Mouse (Mus musculus): ENCODE data around the gene Isg15. TPM values are rescaled to one million over a fixed set of nuclear protein-coding genes. Genes with fewer than 3 reads are reported as not detected.

Isg15 gene
- polyA plus RNA-seq, 1 experiment from 2014 or later: 1.2 TPM

GRCm38 (mm10) chr4:156213134-156213533 is 12.5 kb upstream of the Isg15 start:
- Histone ChIP-seq H3K9me3 (ENCODE audit: control insufficient read depth, low read length) (no peaks in the 10 kb centered on the region), H3K4me3 (ENCODE audit: low read depth, low read length) (no peak overlapping the region), H3K9ac (ENCODE audit: low read depth, low read length) (no peak overlapping the region), H3K36me3 (ENCODE audit: control insufficient read depth, insufficient read depth, low read length) (no peaks in the 10 kb centered on the region), H3K4me1 (replicated peaks; ENCODE audit: control insufficient read depth, insufficient read depth, low read length) (no peaks in the 10 kb centered on the region), H3K4me2 (replicated peaks; ENCODE audit: low read depth, low read length) (no peak overlapping the region), H3K27me3 (ENCODE audit: control insufficient read depth, insufficient read depth, low read length) (no peaks in the 10 kb centered on the region), H3K27ac (ENCODE audit: low read depth, low read length) (no peak overlapping the region)
- ATAC-seq (ENCODE audit: low FRiP score) (no peak), DNase-seq (ENCODE audit: low spot score) (no peak)
- WGBS: 94% methylated on average over 13 of the region's 13 CpGs

DNA sequence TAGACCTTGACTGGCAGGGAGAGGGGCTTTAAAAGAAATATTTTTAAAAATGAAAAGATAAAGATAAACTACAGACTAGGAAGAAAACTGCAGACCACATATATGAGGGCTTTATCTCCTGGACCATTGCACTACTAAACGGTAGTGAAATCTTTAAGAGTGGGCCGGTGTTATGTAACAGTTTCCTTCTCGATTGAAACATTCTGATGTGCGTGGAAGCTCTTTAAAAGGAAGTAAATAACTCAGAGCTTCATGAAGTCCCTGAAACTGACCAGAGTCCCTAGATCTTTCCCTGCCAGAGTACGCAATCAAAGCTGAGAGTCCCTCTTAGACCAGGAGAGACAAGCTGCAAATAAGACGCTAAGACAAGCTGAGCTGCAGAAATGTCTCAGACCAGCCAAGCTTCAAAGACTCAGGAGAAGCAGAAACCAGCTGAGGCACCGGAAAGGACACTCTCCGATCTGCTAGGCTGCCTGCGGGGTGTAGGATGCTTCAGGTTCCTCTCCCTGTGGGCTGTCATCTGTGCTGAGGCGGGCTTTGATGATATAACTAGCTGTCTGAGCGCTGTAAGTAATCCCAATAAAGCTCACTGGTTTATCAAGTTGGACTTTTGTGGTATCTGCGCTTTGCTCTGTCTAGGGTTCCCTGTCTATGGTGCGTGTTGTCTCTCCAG is 9.5 kb upstream of the Isg15 start:
- H3K9ac ChIP-seq (ENCODE audit: low read depth, low read length): no peak overlapping the region
- no peak for DNase-seq (ENCODE audit: low spot score)
- no peak overlapping the region for H3K4me2 ChIP-seq (replicated peaks; ENCODE audit: low read depth, low read length)
- H3K36me3 ChIP-seq (ENCODE audit: control insufficient read depth, insufficient read depth, low read length): no peaks in the 10 kb centered on the region
- ATAC-seq (ENCODE audit: low FRiP score): no peak
- H3K27me3 ChIP-seq (ENCODE audit: control insufficient read depth, insufficient read depth, low read length): no peaks in the 10 kb centered on the region
- H3K4me1 ChIP-seq (replicated peaks; ENCODE audit: control insufficient read depth, insufficient read depth, low read length): no peaks in the 10 kb centered on the region
- H3K27ac ChIP-seq (ENCODE audit: low read depth, low read length): no peak overlapping the region
- H3K9me3 ChIP-seq (ENCODE audit: control insufficient read depth, low read length): no peaks in the 10 kb centered on the region
- no peak overlapping the region for H3K4me3 ChIP-seq (ENCODE audit: low read depth, low read length)
- WGBS: 81% methylated on average over 13 of the region's 13 CpGs

- Histone ChIP-seq H3K9me3 (ENCODE audit: control insufficient read depth, low read length) (no peaks in the 10 kb centered on the region), H3K9ac (ENCODE audit: low read depth, low read length) (no peak overlapping the region), H3K36me3 (ENCODE audit: control insufficient read depth, insufficient read depth, low read length) (no peaks in the 10 kb centered on the region), H3K4me3 (ENCODE audit: low read depth, low read length) (no peak overlapping the region), H3K4me2 (replicated peaks; ENCODE audit: low read depth, low read length) (no peak overlapping the region), H3K4me1 (replicated peaks; ENCODE audit: control insufficient read depth, insufficient read depth, low read length) (0 out of 2 replicates have a peak, but pooled peaks cover 3% of the 10 kb centered on the region), H3K27me3 (ENCODE audit: control insufficient read depth, insufficient read depth, low read length) (no peaks in the 10 kb centered on the region), H3K27ac (ENCODE audit: low read depth, low read length) (no peak overlapping the region)
- DNase-seq (ENCODE audit: low spot score) (no peak), ATAC-seq (ENCODE audit: low FRiP score) (no peak)
- WGBS: 88% methylated on average over 4 of the region's 4 CpGs
These were observed 8.3 kb upstream of the Isg15 start for GRCm38 (mm10) chr4:156208872-156209271.

- H3K9ac ChIP-seq (ENCODE audit: low read depth, low read length): peak overlapping the region; percentile 69
- 1% methylated on average over 49 of the region's 49 CpGs for WGBS
- peak overlapping the region; percentile 84 for H3K4me2 ChIP-seq (replicated peaks; ENCODE audit: low read depth, low read length)
- no peaks in the 10 kb centered on the region for H3K9me3 ChIP-seq (ENCODE audit: control insufficient read depth, low read length)
- peak; percentile 34 for ATAC-seq (ENCODE audit: low FRiP score)
- peak overlapping the region; percentile 68 for H3K4me3 ChIP-seq (ENCODE audit: low read depth, low read length)
- H3K36me3 ChIP-seq (ENCODE audit: control insufficient read depth, insufficient read depth, low read length): no peaks in the 10 kb centered on the region
- H3K27me3 ChIP-seq (ENCODE audit: control insufficient read depth, insufficient read depth, low read length): no peaks in the 10 kb centered on the region
- peak; percentile 70 for DNase-seq (ENCODE audit: low spot score)
- peak overlapping the region; percentile 47; the same call in 1 of the 2 replicates for H3K27ac ChIP-seq (ENCODE audit: low read depth, low read length)
- 0 out of 2 replicates have a peak, but pooled peaks cover 3% of the 10 kb centered on the region for H3K4me1 ChIP-seq (replicated peaks; ENCODE audit: control insufficient read depth, insufficient read depth, low read length)
These were observed 3.0 kb upstream of the Isg15 start for GRCm38 (mm10) chr4:156203413-156204131.

DNA sequence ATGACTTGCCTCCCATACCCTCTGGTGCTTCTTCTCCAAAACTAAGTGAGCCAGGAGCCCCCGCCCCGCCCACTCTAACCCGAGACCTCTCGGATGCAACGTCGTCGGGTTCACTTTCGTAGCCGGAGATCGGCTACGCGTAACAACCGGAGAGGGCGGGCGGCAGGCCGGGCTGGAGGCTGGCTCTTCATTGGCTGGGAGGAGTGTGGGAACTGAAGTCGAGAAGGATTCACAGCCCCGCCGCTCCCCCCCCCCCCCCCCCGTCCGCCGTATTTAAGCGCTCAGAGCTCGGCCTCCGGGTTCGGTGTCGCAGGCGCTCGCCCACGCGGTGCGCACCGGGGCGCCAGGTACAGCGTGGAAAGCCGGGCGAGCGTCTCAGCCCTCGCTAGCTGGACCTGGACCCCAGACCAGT is 2.4 kb upstream of the Isg15 start, which contains the start of gene AW011738:
Gene AW011738 (plus strand): TSS at position 304 of the 412 bp plus-strand sequence.
- Histone ChIP-seq H3K36me3 (ENCODE audit: control insufficient read depth, insufficient read depth, low read length) (no peaks in the 10 kb centered on the region), H3K27me3 (ENCODE audit: control insufficient read depth, insufficient read depth, low read length) (no peaks in the 10 kb centered on the region), H3K4me2 (replicated peaks; ENCODE audit: low read depth, low read length) (peak within 1 kb of the TSS; percentile 84), H3K9me3 (ENCODE audit: control insufficient read depth, low read length) (no peaks in the 10 kb centered on the region), H3K4me1 (replicated peaks; ENCODE audit: control insufficient read depth, insufficient read depth, low read length) (0 out of 2 replicates have a peak, but pooled peaks cover 3% of the 10 kb centered on the region), H3K4me3 (ENCODE audit: low read depth, low read length) (peak within 1 kb of the TSS; percentile 68), H3K9ac (ENCODE audit: low read depth, low read length) (peak within 1 kb of the TSS; percentile 69), H3K27ac (ENCODE audit: low read depth, low read length) (peak within 1 kb of the TSS; percentile 47)
- WGBS: under 1% methylated on average over 33 of the region's 39 CpGs
- ATAC-seq (ENCODE audit: low FRiP score) (peak; percentile 87), DNase-seq (ENCODE audit: low spot score) (peak; percentile 82)

DNA sequence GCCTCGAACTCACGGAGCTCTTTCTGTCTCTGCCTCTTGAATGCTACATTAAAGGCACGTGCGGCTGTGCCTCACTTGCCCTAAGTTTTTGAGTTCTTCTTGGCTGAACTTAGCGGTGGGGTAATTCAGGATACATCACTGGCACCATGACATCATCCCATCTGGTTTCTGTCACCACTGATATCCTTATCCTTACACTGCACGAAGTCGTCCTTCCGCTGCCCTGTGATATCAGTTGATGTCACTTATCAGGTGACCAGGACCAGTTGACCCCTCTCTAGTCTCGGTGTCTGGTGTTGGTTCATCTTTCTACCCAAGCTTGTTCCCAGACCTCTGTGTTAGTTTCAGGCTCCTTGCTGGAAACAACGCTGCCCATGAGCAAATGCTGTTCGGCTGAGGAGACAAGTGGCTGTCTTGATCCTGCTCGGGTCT is 1.9 kb upstream of the Isg15 start:
- Histone ChIP-seq H3K27me3 (ENCODE audit: control insufficient read depth, insufficient read depth, low read length) (no peaks in the 10 kb centered on the region), H3K9me3 (ENCODE audit: control insufficient read depth, low read length) (no peaks in the 10 kb centered on the region), H3K4me3 (ENCODE audit: low read depth, low read length) (peak overlapping the region; percentile 68), H3K9ac (ENCODE audit: low read depth, low read length) (peak overlapping the region; percentile 69; the same call in 1 of the 2 replicates), H3K4me2 (replicated peaks; ENCODE audit: low read depth, low read length) (peak overlapping the region; percentile 84), H3K4me1 (replicated peaks; ENCODE audit: control insufficient read depth, insufficient read depth, low read length) (0 out of 2 replicates have a peak, but pooled peaks cover 3% of the 10 kb centered on the region), H3K27ac (ENCODE audit: low read depth, low read length) (peak overlapping the region; percentile 37), H3K36me3 (ENCODE audit: control insufficient read depth, insufficient read depth, low read length) (no peaks in the 10 kb centered on the region)
- no peak for ATAC-seq (ENCODE audit: low FRiP score)
- 47% methylated on average over 12 of the region's 12 CpGs for WGBS
- no peak for DNase-seq (ENCODE audit: low spot score)

DNA sequence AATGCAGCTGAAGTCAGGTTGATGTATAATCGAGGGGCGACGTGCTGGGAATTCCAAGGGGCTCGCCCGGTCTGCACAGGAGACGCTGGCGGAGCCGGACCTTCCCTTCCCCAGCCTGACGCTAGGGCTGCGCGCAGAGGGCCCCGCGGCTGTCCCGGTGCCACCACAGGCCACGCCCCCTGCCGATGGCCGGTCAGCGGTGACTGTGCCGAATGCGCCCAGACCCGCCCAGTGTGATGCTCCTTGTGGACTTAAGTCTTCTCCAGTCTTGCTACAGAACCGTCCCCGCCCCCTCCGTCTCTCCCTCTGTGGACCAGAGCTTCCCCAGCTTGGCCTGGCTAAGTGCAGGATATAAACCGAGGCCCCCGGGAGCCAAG is 2.8 kb downstream of the Isg15 start:
- peak overlapping the region; percentile 51 for H3K9ac ChIP-seq (ENCODE audit: low read depth, low read length)
- H3K9me3 ChIP-seq (ENCODE audit: control insufficient read depth, low read length): no peaks in the 10 kb centered on the region
- DNase-seq (ENCODE audit: low spot score) (peak; percentile 97), ATAC-seq (ENCODE audit: low FRiP score) (peak; percentile 95)
- under 1% methylated on average over 22 of the region's 26 CpGs for WGBS
- peak overlapping the region; percentile 96 for H3K4me3 ChIP-seq (ENCODE audit: low read depth, low read length)
- no peaks in the 10 kb centered on the region for H3K36me3 ChIP-seq (ENCODE audit: control insufficient read depth, insufficient read depth, low read length)
- H3K27me3 ChIP-seq (ENCODE audit: control insufficient read depth, insufficient read depth, low read length): no peaks in the 10 kb centered on the region
- H3K4me2 ChIP-seq (replicated peaks; ENCODE audit: low read depth, low read length): peak overlapping the region; percentile 41
- H3K4me1 ChIP-seq (replicated peaks; ENCODE audit: control insufficient read depth, insufficient read depth, low read length): peaks cover 6% of the 10 kb centered on the region
- H3K27ac ChIP-seq (ENCODE audit: low read depth, low read length): peak overlapping the region; percentile 95

- Histone ChIP-seq H3K4me1 (replicated peaks; ENCODE audit: control insufficient read depth, insufficient read depth, low read length) (peaks cover 8% of the 10 kb centered on the region), H3K27ac (ENCODE audit: low read depth, low read length) (peak within 1 kb of the TSS; percentile 95), H3K9ac (ENCODE audit: low read depth, low read length) (peak within 1 kb of the TSS; percentile 94), H3K9me3 (ENCODE audit: control insufficient read depth, low read length) (no peaks in the 10 kb centered on the region), H3K27me3 (ENCODE audit: control insufficient read depth, insufficient read depth, low read length) (no peaks in the 10 kb centered on the region), H3K4me3 (ENCODE audit: low read depth, low read length) (peak within 1 kb of the TSS; percentile 96), H3K4me2 (replicated peaks; ENCODE audit: low read depth, low read length) (peak within 1 kb of the TSS; percentile 86), H3K36me3 (ENCODE audit: control insufficient read depth, insufficient read depth, low read length) (no peaks in the 10 kb centered on the region)
- 2% methylated on average over 22 of the region's 88 CpGs for WGBS
- ATAC-seq (ENCODE audit: low FRiP score) (peak; percentile 86), DNase-seq (ENCODE audit: low spot score) (no peak)
These were observed 3.3 kb downstream of the Isg15 start, which contains the start of gene Agrn for GRCm38 (mm10) chr4:156197131-156197828. TSS of gene Agrn (minus strand) at chr4:156197488.

All from hindbrain, embryonic 11.5 days (tissue).